Mouse (Mus musculus) spleen, adult 10 weeks (tissue): ENCODE data around the gene Pgrmc1. TPM values are rescaled to one million over a fixed set of nuclear protein-coding genes. Genes with fewer than 3 reads are reported as not detected.

Source experiments
- polyA plus RNA-seq: library from polyadenylated mRNA; stranded (reverse); fragments of 350-450 nt; fragmentation: Illumina TruSeq; extraction: RNeasy Lipid Tissue Mini Kit (QIAGEN cat#74804); gene quantifications from one replicate; pipeline ENCODE4 v1.2.3, GENCODE M21; 2015; ENCODE audit warnings: low replicate concordance; ENCODE audit not compliant: insufficient read depth

Pgrmc1 gene
- polyA plus RNA-seq: 81.9 TPM

GRCm38 (mm10) chrX:36597707-36598389, at the start of gene Pgrmc1:
Gene Pgrmc1, plus strand, starts transcription at chrX:36598206.

DNA sequence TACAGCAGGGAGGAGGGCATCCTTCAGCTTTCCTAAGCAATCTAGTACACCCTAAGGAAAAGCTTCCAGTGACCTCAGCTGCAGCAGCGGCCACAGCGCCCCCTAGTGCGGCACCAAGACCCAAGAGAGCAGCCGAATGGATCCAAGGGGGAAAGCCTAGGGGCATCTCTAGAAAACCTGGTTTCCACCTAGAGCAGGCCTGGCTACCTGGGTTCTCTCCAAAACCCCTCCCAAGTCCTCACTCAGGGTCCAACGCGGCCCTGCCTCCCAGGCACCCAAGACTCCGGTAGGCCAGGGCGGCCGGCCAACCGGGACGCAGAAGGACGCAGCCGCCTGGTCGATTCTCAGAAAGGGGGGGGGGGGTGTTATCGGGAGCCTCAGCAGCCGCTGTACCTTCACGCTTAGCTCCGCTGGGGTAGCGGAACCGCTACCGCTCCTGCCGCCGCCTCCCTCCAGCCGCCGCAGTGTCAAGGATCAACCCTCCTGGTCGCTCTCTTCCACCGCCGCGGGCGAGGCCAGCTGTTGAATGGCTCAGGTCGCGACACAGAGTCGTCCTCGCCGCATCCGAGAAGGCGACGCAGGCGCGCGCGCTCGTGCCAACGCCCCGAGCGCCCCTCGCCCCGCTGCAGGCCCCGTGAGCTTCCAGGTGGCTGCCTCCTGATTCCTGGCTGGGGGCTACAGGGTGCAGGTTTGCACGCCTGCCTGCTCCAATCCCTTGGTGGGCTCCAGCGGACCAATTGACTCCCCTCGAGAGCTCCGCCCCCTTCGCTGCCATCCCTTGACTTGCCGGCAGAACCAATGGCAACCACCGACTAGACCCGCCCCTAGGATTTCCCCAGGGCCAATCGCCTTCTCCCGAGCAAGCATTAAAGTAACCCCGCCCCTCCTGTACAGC, 46.9 kb downstream of the Pgrmc1 start, which contains the start of gene Akap17b:
TSS of gene Akap17b (minus strand) at position 739 of the 895 bp plus-strand sequence.

Other genes starting within 250 kb of the Pgrmc1 start
- gene Gm6268, start 196.9 kb upstream of the Pgrmc1 start, polyA plus RNA-seq: not detected
- gene Gm14569, start 106.4 kb upstream of the Pgrmc1 start, polyA plus RNA-seq: not detected
- gene Akap17b, start 47.2 kb downstream of the Pgrmc1 start, polyA plus RNA-seq: 5.3 TPM
- 1.2 TPM for gene Slc25a43, start 145.5 kb downstream of the Pgrmc1 start, polyA plus RNA-seq
- 374 TPM for gene Slc25a5, start 197.4 kb downstream of the Pgrmc1 start, polyA plus RNA-seq